Mouse (Mus musculus) midbrain, embryonic 10.5 days (tissue): ENCODE results near the gene Ppp1r32. TPM values are rescaled to one million over a fixed set of nuclear protein-coding genes. Genes with fewer than 3 reads are reported as not detected.

Experiments
- DNase-seq: peaks from one replicate; pipeline ENCODE4 v3.0.0-alpha.2; 2017; ENCODE audit warnings: low spot score
- H3K27ac ChIP-seq: fragments of 300-500 bp; sonication (generic); replicated peaks from 2 replicates; pipeline ENCODE4 v1.5.1; 2016; ENCODE audit warnings: mild to moderate bottlenecking
- H3K27me3 ChIP-seq: fragments of 300-500 bp; sonication (generic); 2 replicates; pipeline ENCODE4 v1.6.1; 2016; ENCODE audit warnings: low read depth, mild to moderate bottlenecking; ENCODE audit not compliant: poor library complexity, severe bottlenecking
- H3K36me3 ChIP-seq: fragments of 300-500 bp; sonication (generic); 2 replicates; pipeline ENCODE4 v1.6.1; 2016; ENCODE audit warnings: mild to moderate bottlenecking, moderate library complexity
- H3K4me1 ChIP-seq: fragments of 300-500 bp; sonication (generic); 2 replicates; pipeline ENCODE4 v1.6.1; 2016
- H3K4me3 ChIP-seq: fragments of 300-500 bp; sonication (generic); 2 replicates; pipeline ENCODE4 v1.5.1; 2016; ENCODE audit warnings: mild to moderate bottlenecking, moderate library complexity
- H3K9me3 ChIP-seq: fragments of 300-500 bp; sonication (generic); replicated peaks from 2 replicates; pipeline ENCODE4 v1.6.1; 2016; ENCODE audit warnings: mild to moderate bottlenecking
- WGBS: fragments of 180-500 bp; shearing (Covaris S2); methylation state at CpG from one replicate; pipeline ENCODE4 v1.1.7; 2016; 5-methylcytosine and 5-hydroxymethylcytosine counted together
- polyA plus RNA-seq: library from polyadenylated mRNA; unstranded; fragments of >200 nt; fragmentation: Nextera tagmentation; extraction: Ambion mirVana; gene quantifications from 2 replicates; pipeline ENCODE4 v1.2.1, GENCODE M21; 2016

Ppp1r32 gene
- polyA plus RNA-seq = 0.39 and 0.47 TPM in 2 replicates

DNA sequence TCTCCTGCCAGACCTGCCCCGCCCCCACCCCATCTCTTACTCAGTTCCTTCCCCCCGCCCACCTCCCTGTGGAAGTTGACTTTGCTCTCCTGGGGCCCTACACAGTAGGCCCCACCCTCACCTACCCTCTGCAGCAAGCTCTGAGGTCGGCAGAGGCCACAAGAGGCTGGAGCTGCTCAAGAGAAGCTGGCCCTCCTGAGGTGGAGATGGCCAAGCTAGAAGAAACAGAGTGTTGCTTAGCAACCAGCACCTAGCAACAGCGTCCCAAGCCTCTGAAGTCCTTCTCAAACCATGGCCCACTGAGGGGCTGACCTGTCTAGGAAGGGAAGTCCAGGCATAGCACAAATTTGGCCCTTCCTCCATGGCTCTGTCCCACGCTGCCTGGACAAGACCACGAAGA, at the start of gene Ppp1r32:
Gene Ppp1r32, minus strand, starts transcription at position 226 of the 400 bp plus-strand sequence.
- Histone ChIP-seq H3K9me3 (no peaks in the 10 kb centered on the region), H3K36me3 (no peaks in the 10 kb centered on the region), H3K4me3 (no peak within 1 kb of the TSS), H3K27me3 (peaks cover 37% of the 10 kb centered on the region), H3K4me1 (peaks cover 24% of the 10 kb centered on the region), H3K27ac (no peak within 1 kb of the TSS; the same call in 1 of the 2 replicates)
- WGBS = 28% methylated on average over 6 of the region's 6 CpGs
- peak; percentile 83 for DNase-seq

DNA sequence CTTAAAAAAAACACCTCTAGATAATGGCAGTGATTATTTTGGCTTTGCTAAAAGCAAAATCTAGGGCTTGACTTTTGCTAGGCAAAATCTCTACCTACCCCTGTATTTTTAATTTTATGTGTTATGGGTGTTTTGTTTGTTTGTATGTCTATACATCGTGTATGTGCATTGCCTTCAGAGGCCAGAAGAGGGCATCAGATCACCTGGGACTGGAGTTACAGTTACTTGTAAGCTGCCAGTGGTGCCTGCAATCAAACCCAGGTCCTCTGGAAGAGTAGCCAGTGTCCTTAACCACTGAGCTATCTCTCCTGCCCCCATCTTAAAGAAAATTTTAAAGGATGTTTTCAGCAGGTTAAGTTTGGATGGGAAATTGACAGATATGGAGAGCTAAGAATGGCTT, 47.4 kb upstream of the Ppp1r32 start:
- no peak for DNase-seq
- Histone ChIP-seq H3K4me3 (no peak overlapping the region), H3K36me3 (peaks cover 81% of the 10 kb centered on the region), H3K27ac (no peak overlapping the region), H3K27me3 (no peaks in the 10 kb centered on the region), H3K4me1 (peaks cover 20% of the 10 kb centered on the region), H3K9me3 (no peaks in the 10 kb centered on the region)
- 98% methylated on average over 1 of the region's 1 CpGs for WGBS

DNA sequence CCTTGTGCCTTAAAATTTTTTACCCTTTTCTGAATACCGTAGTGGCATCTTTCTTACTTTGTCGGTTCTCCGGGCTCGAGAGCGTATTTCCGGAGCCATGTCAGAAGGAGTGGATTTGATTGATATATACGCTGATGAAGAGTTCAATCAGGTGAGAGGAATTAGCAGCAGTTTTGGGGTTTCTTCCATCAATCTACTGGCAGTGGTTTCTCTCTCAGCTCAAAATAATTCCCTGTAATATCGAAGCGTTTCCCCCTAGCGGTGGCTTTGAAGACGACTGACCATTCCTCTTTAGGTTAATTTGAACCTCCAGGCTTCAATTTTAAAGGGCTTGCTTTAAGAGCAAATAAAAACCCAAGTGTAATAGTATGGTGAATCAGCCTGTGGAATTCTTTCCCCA, 43.2 kb upstream of the Ppp1r32 start, which contains the start of gene Sdhaf2:
Gene Sdhaf2, minus strand, starts transcription at position 233 of the 400 bp plus-strand sequence.
- no peaks in the 10 kb centered on the region for H3K9me3 ChIP-seq
- WGBS = under 1% methylated on average over 11 of the region's 11 CpGs
- peaks cover 36% of the 10 kb centered on the region for H3K4me1 ChIP-seq
- peaks cover 43% of the 10 kb centered on the region for H3K36me3 ChIP-seq
- DNase-seq = no peak
- peak within 1 kb of the TSS; percentile 98 for H3K4me3 ChIP-seq
- H3K27ac ChIP-seq = peak within 1 kb of the TSS; percentile 100
- no peaks in the 10 kb centered on the region for H3K27me3 ChIP-seq

- peak; percentile 94 for DNase-seq
- Histone ChIP-seq H3K9me3 (no peaks in the 10 kb centered on the region), H3K4me1 (peaks cover 36% of the 10 kb centered on the region), H3K4me3 (peak within 1 kb of the TSS; percentile 98), H3K27me3 (no peaks in the 10 kb centered on the region), H3K27ac (peak within 1 kb of the TSS; percentile 100), H3K36me3 (peaks cover 37% of the 10 kb centered on the region)
- WGBS = under 1% methylated on average over 93 of the region's 93 CpGs
Measured at GRCm38 (mm10) chr19:10525106-10525901, 42.6 kb upstream of the Ppp1r32 start, which contains the start of gene Cpsf7. Cpsf7 (plus strand) TSS chr19:10525266.

DNA sequence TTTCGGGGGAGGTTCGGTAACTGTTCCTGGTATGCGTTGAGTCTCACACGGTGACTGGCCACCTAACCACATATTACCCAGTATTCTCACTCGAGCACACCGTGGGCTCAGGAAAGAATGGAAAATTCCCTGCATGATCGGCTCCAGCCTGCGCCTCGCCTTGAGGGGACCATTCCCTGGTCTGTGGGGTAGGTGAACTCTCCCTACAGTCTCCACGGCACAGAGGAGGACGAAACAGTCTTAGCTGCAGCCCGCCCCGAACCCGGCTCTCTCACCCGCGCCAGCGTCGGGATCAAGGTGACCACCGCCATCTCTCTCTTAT, 42.0 kb upstream of the Ppp1r32 start:
- Histone ChIP-seq H3K9me3 (no peaks in the 10 kb centered on the region), H3K27ac (peak overlapping the region; percentile 100), H3K4me3 (peak overlapping the region; percentile 98), H3K36me3 (peaks cover 31% of the 10 kb centered on the region), H3K27me3 (no peaks in the 10 kb centered on the region), H3K4me1 (peaks cover 36% of the 10 kb centered on the region)
- 1% methylated on average over 19 of the region's 19 CpGs for WGBS
- no peak for DNase-seq

GRCm38 (mm10) chr19:10523483-10524080, 40.9 kb upstream of the Ppp1r32 start:
- Histone ChIP-seq H3K4me1 (peaks cover 36% of the 10 kb centered on the region), H3K27me3 (no peaks in the 10 kb centered on the region), H3K4me3 (peak overlapping the region; percentile 98; the same call in 1 of the 2 replicates), H3K9me3 (no peaks in the 10 kb centered on the region), H3K36me3 (peaks cover 20% of the 10 kb centered on the region), H3K27ac (no peak overlapping the region)
- DNase-seq = no peak
- 87% methylated on average over 5 of the region's 5 CpGs for WGBS

GRCm38 (mm10) chr19:10521926-10522325, 39.2 kb upstream of the Ppp1r32 start:
- Histone ChIP-seq H3K9me3 (no peaks in the 10 kb centered on the region), H3K36me3 (peaks cover 15% of the 10 kb centered on the region), H3K4me3 (no peak overlapping the region), H3K27ac (no peak overlapping the region), H3K4me1 (peaks cover 27% of the 10 kb centered on the region), H3K27me3 (no peaks in the 10 kb centered on the region)
- WGBS = 81% methylated on average over 1 of the region's 1 CpGs
- DNase-seq = no peak

- H3K27ac ChIP-seq = no peak overlapping the region
- 35% methylated on average over 1 of the region's 1 CpGs for WGBS
Measured at GRCm38 (mm10) chr19:10520355-10520754, 37.6 kb upstream of the Ppp1r32 start.

GRCm38 (mm10) chr19:10510759-10511330, 28.1 kb upstream of the Ppp1r32 start:
- H3K27ac ChIP-seq = no peak overlapping the region
- no peak for DNase-seq
- 86% methylated on average over 6 of the region's 6 CpGs for WGBS
- peaks cover 79% of the 10 kb centered on the region for H3K36me3 ChIP-seq
- no peaks in the 10 kb centered on the region for H3K4me1 ChIP-seq
- H3K4me3 ChIP-seq = no peak overlapping the region
- no peaks in the 10 kb centered on the region for H3K9me3 ChIP-seq
- H3K27me3 ChIP-seq = no peaks in the 10 kb centered on the region

More at GRCm38 (mm10) chr19:10520355-10520754, 37.6 kb upstream of the Ppp1r32 start:
- no peaks in the 10 kb centered on the region for H3K27me3 ChIP-seq
- H3K36me3 ChIP-seq = peaks cover 27% of the 10 kb centered on the region
- peaks cover 18% of the 10 kb centered on the region for H3K4me1 ChIP-seq
- H3K9me3 ChIP-seq = no peaks in the 10 kb centered on the region
- DNase-seq = no peak
- H3K4me3 ChIP-seq = no peak overlapping the region

DNA sequence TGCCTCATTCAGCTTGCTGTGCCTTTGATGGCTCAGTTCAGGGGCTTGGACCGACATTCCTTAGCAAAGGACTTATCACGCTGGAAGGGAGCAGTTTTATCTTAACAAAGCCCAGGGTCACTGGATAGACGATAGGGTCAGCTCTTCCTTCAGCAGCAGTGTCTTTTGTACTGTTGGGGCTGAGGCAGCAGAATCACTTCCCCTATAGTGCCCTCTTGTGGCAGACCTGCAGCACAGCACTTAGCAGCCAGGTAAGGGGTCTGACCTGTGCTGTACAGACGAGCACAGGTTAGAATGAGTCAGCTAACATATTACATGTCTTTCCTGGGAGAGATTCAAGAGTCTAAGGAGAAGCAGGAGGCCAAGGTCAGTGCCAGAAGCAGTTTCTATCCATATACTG, 19.8 kb upstream of the Ppp1r32 start:
- peak; percentile 61 for DNase-seq
- no peak overlapping the region for H3K4me3 ChIP-seq
- no peaks in the 10 kb centered on the region for H3K9me3 ChIP-seq
- WGBS = 10% methylated on average over 4 of the region's 4 CpGs
- peaks cover 69% of the 10 kb centered on the region for H3K36me3 ChIP-seq
- H3K27me3 ChIP-seq = no peaks in the 10 kb centered on the region
- peaks cover 10% of the 10 kb centered on the region for H3K4me1 ChIP-seq
- no peak overlapping the region for H3K27ac ChIP-seq

DNA sequence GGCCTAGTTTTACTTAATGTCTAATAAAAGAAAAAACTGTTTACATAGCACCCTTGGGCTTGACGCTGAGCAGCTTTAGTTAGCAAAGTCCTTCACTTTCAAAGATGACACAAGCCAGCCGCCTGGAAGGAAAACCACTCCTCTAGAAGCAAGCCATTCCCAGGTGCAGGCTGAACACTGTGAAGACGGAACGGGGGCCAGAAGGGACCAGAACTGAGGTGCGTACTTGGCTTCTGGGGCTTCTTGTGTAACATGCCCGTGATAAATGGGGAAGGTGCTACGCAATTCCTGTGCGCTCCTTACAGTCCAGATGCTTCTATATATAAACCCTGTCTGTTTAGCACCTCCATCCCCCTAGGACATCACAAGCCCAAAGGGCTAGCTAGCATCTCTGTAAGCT, 17.9 kb upstream of the Ppp1r32 start:
- no peak for DNase-seq

DNA sequence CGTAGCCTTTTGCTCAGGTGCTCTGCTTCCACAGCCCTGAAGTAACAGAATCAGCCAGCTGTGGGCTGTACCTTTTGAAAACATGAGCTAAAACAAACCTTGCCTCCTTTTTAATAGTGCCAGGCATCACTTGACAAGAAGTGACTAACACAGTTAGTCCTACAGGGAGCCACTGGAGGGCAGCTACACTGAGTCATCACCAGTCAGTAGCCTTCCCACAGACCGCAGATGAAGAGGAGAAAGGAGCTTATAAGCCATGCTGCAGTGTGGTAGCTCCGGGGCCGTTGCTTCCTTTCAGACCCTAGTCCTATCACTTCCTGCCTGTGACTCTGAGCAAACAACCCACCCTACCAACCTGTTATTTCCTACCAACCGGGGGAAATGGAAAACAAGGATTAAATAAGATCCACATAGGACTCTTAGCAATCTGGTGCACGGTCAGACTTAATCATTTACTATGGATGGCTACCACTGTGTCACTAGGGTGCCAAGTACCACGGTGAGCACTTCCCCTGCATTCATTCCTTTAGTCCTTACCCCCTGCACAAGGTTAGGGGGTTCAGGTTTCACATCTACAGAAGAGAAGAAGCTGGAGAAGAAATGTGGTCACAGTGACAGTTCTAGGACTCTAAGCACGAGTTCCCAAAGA, 14.9 kb upstream of the Ppp1r32 start:
- no peak for DNase-seq
- no peak overlapping the region for H3K27ac ChIP-seq
- whole genome bisulfite sequencing = 64% methylated on average over 8 of the region's 8 CpGs
- peaks cover 17% of the 10 kb centered on the region for H3K4me1 ChIP-seq
- no peak overlapping the region for H3K4me3 ChIP-seq
- H3K36me3 ChIP-seq = peaks cover 33% of the 10 kb centered on the region
- H3K9me3 ChIP-seq = no peaks in the 10 kb centered on the region
- H3K27me3 ChIP-seq = no peaks in the 10 kb centered on the region

More for the DNA sequence above, 17.9 kb upstream of the Ppp1r32 start:
- Histone ChIP-seq H3K27me3 (no peaks in the 10 kb centered on the region), H3K4me1 (peaks cover 15% of the 10 kb centered on the region), H3K27ac (no peak overlapping the region), H3K9me3 (no peaks in the 10 kb centered on the region), H3K4me3 (no peak overlapping the region), H3K36me3 (peaks cover 51% of the 10 kb centered on the region)
- 96% methylated on average over 8 of the region's 8 CpGs for WGBS
